Mouse (Mus musculus): ENCODE measurements around the gene Zfp101. TPM values are rescaled to one million over a fixed set of nuclear protein-coding genes. Genes with fewer than 3 reads are reported as not detected.

Zfp101 gene
- 1 to 10 TPM in 1 of 2 experiments, under 1 TPM in 1; 0.13 to 2.5 TPM for polyA plus RNA-seq (2012; fragmentation: generic; extraction: Trizol)

DNA sequence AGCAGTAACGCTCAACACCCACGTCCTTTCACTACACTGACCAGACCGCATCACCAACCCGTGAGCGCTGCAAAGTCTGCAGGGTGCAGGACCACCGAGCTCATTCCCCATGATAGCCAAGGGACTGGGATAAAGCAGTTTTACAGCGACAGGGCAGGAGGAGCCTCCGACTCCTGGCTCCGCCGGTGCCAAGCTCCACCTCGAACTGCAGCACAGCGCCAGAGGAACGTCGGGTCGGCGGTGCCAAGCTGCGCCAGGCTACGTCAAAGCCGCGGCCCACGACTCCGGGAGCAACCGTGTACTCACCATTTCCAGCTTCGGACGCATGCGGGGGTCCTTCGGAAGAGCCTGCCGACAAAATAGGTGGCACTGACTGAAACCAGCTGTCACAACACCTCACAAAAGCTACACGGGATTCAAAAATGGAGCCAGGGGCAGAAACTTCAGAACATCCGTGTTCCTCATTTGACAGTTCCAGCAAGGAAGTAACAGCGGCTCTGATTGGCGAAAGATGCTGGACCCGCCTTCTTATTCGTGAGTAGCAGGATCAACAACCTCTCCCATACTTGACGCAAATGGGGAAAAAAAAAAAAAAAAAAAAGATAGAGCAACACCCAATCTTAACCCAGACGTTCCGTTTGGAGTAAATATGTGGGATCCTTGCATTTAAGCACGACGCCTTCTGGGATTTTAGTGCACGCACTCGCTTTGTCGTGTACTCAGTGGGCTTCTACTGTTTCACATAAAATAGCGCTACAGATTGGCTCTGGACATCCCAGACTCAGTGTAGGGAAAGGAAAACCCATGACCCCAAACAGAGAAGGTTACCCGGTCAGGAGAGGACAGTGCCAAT lies at the start of gene Zfp101:
Gene Zfp101, minus strand, starts transcription at position 460 of the 853 bp plus-strand sequence.

GRCm38 (mm10) chr17:33432019-33432946 lies 37.8 kb upstream of the Zfp101 start, which contains the start of gene Actl9:
Actl9 (plus strand) TSS chr17:33432896.

GRCm38 (mm10) chr17:33358411-33359384 lies 35.7 kb downstream of the Zfp101 start, which contains the start of gene Zfp81:
Zfp81 (minus strand) TSS chr17:33358878.

Other genes with a start within 250 kb of the Zfp101 start
- gene Olfr55, start 226.2 kb downstream of the Zfp101 start, polyA plus RNA-seq (2012; fragmentation: generic; extraction: Trizol) = not detected
- gene Olfr239, start 203.3 kb downstream of the Zfp101 start, polyA plus RNA-seq (2012; fragmentation: generic; extraction: Trizol) = not detected
- gene Olfr1564, start 173.0 kb downstream of the Zfp101 start, polyA plus RNA-seq (2012; fragmentation: generic; extraction: Trizol) = under 1 TPM in 1 of 2 experiments, not detected in 1; 0.01 TPM
- gene Zfp955a, start 139.5 kb downstream of the Zfp101 start, polyA plus RNA-seq (2012; fragmentation: generic; extraction: Trizol) = 1 to 10 TPM in 1 of 2 experiments, under 1 TPM in 1; 0.07 to 2.1 TPM
- gene Olfr63, start 130.0 kb downstream of the Zfp101 start, polyA plus RNA-seq (2012; fragmentation: generic; extraction: Trizol) = not detected
- gene Zfp955b, start 105.1 kb downstream of the Zfp101 start, polyA plus RNA-seq (2012; fragmentation: generic; extraction: Trizol) = 1 to 10 TPM in 1 of 2 experiments, under 1 TPM in 1; 0.09 to 2.3 TPM
- gene Zfp81, start 35.8 kb downstream of the Zfp101 start, polyA plus RNA-seq (2012; fragmentation: generic; extraction: Trizol) = under 1 TPM; 0.07 to 0.86 TPM
- gene Actl9, start 38.3 kb upstream of the Zfp101 start, polyA plus RNA-seq (2012; fragmentation: generic; extraction: Trizol) = under 1 TPM; 0.01 to 0.18 TPM
- 10 to 100 TPM in 1 of 2 experiments, 1 to 10 TPM in 1; 6.6 to 31.9 TPM for gene Adamts10, start 129.6 kb upstream of the Zfp101 start, polyA plus RNA-seq (2012; fragmentation: generic; extraction: Trizol)
- under 1 TPM in 1 of 2 experiments, not detected in 1; 0.01 TPM for gene Myo1f, start 161.1 kb upstream of the Zfp101 start, polyA plus RNA-seq (2012; fragmentation: generic; extraction: Trizol)
- 10 to 100 TPM; 57.0 to 81.0 TPM for gene Zfp414, start 234.4 kb upstream of the Zfp101 start, polyA plus RNA-seq (2012; fragmentation: generic; extraction: Trizol)
- 1 to 10 TPM in 1 of 2 experiments, not detected in 1; 1.1 TPM for gene Pram1, start 243.4 kb upstream of the Zfp101 start, polyA plus RNA-seq (2012; fragmentation: generic; extraction: Trizol)